Mouse (Mus musculus) lung, postnatal 0 days (tissue): ENCODE results near the gene Tex29.

ENCODE experiments used
- CTCF ChIP-seq: IDR thresholded peaks from 2 replicates; pipeline ENCODE4 v1.5.1; 2016; ENCODE audit warnings: antibody characterized with exemption, mild to moderate bottlenecking
- EP300 ChIP-seq: IDR thresholded peaks from 2 replicates; pipeline ENCODE4 v1.6.1; 2016; ENCODE audit warnings: antibody characterized with exemption, mild to moderate bottlenecking, control low read depth

DNA sequence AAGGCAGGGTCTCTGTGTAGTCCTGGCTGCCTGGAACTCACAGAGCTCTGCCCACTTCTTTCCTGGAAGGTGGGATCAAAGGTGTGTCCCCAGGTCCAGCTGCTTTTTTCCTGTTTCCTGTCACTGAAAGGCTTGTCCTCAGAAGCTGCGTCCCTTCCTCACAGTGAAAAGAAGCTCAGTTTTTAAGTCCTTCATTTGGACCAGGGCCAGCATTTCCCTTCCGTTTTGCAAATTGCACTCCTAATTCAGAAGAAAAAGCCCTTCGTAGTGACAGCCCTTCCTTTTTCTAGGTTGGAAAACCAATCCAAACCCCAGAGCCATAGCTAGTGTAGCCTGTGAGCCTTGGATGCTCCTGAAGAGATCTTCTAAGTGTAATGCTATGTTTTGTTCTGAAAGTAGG, 13.0 kb upstream of the Tex29 start:
- TF ChIP-seq CTCF (no peak), EP300 (no peak)
